Mouse (Mus musculus): ENCODE results near the gene Rbm20. TPM values are rescaled to one million over a fixed set of nuclear protein-coding genes. Genes with fewer than 3 reads are reported as not detected.
"Not testable (repeated sequence)": the region's sequence is repeated elsewhere in the genome, so short reads cannot be mapped to it uniquely, and the experiment has no call there.

Rbm20 gene
- total RNA-seq, 4 experiments from 2014 or later = 1.8 to 4.0 (median 3.2) TPM

DNA sequence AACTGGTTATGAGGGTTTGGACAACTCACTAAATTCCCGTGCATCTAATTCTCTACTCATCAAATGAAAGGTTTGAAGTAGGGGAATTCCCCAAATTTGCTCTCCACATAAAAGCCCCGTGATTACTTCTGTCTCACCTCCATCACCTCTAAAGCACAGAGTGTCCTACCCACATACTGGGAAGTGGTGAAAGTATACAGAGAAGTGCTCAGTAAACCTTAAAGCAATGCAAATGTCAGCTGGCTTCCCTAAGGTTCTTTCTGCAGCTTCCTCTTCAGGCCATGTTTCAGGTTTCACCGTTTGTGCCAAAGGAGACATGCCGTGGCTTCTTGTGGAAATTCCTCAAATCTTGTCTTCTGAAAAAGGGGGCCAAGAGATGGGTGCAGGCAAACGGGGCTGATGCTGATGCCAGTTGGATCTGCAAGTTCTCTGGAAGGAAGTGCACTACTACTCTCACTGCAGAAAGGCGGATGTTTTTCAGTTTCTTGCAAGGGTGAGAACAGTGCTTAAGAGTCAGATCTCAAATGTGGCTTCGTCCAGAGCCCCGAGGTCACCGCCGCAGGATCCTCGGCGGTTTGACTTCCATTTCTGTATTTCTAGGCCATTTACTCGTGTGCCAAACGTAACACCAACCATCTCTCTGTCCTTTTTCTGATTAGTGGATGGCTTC is 223.0 kb downstream of the Rbm20 start:
- no peak for DNase-seq (ENCODE audit: low spot score in 2 of 2)

GRCm38 (mm10) chr19:53901931-53902738 is 225.0 kb downstream of the Rbm20 start:
- DNase-seq (ENCODE audit: low spot score in 2 of 2) = no peak

DNA sequence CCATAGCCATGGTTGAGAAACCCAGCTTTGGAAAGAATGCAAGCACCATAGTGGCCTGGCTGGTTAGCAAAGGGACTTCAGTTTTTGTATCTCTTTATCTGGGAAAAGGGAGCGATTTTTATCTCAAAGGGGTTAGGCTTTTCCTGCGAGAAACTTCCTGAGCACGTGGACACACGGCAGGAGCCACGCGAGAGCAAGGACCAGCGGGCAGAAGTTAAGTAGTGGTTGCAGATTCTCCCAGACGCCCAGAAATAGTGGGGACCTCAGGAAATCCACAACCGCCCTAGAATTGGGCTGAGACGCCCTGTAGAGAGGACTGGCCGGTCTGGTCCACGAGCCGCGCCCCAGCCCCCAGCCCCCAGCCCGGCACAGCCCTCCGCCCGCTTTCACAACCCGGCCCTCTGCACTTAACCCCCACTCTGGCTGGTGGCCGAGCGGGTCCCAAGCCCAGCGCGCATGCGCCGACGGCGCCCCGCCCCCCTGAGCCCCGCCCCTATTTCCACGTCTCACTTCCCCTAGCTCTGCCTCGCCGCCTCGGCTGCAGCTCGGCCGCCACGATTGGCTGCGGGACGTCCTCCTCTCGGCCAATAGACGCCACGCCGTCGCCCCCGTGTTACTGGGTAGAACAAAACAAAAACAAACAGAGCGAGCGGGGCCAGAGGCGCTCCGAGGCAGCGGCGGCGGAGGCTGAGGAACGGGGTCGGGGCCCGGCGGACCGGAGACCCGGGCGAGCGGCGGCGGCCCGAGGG is 225.8 kb downstream of the Rbm20 start:
- peak; percentile 95 to 96 for DNase-seq (ENCODE audit: low spot score in 2 of 2)

GRCm38 (mm10) chr19:53903507-53904321 is 226.6 kb downstream of the Rbm20 start:
- peak; percentile 39 to 52 for DNase-seq (ENCODE audit: low spot score in 2 of 2)

DNA sequence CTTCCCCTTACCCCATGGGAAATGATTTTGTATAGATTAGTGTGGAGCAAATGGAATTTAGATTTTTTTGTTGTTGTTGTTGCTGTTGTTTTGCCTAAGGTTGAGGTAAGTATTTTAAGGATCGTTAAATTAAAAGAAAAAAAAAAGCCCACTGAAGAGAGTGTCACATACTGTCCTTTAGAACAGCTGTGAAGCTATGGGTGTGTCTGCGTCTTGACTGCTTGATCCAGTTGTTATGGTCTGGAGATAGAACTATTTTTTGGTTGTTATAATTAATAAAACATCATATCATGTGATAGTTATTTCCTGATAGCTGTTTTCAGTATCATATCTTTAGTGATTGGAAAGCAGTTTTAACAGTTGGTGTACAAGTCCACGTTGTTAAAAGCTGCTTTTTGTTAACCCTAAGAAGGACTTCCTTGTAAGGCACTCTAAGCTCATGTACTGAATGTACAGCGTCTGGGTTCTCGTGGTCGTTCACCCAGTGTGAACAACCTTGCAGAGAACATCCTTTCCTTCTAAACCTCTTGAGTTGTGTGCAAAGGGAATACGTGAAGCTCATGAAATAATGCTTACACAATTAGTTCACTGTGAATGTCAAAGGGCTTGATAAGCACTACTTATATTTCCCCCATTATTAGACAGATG is 227.9 kb downstream of the Rbm20 start:
- DNase-seq (ENCODE audit: low spot score in 2 of 2) = no peak

- no peak for DNase-seq (ENCODE audit: low spot score in 2 of 2)
Measured at GRCm38 (mm10) chr19:53906033-53906702, 229.1 kb downstream of the Rbm20 start.

- DNase-seq (ENCODE audit: low spot score in 2 of 2) = not testable (repeated sequence)
Measured at GRCm38 (mm10) chr19:53906703-53907070, 229.6 kb downstream of the Rbm20 start.

DNA sequence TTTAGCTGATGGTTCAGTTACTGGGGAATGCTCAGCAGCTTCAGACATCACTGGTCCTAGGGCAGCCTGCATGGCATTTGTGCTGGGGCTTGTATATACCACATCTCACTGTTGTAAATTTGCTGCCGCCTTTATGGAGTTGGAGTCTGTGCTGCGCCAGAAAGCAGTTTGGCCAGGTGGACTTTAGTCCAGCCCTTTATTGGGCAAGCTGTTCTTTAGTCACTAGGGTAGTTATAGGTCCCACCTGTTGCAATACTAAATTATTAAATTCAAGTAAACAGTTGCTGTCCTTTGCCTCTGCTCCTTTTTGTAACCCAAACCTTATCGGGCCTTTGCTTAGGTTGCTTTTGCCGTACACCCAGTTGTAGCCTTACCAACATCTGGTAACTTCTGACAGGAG is 237.8 kb downstream of the Rbm20 start:
- DNase-seq (ENCODE audit: low spot score in 2 of 2) = no peak

Other genes with a start within 250 kb of the Rbm20 start
- 10 to 100 TPM; 22.1 to 32.6 (median 23.6) TPM for gene Dusp5, start 148.2 kb upstream of the Rbm20 start, total RNA-seq (2022)
- gene Nutf2-ps1, start 88.2 kb upstream of the Rbm20 start, total RNA-seq (2022) = 10 to 100 TPM; 37.1 to 57.5 (median 47.8) TPM
- 10 to 100 TPM; 39.1 to 47.5 (median 43.6) TPM for gene Smc3, start 76.9 kb upstream of the Rbm20 start, total RNA-seq (2022)
- gene Pdcd4, start 214.9 kb downstream of the Rbm20 start, total RNA-seq (2022) = 100 to 1,000 TPM; 101 to 108 (median 106) TPM